Mouse (Mus musculus): ENCODE measurements at regions not wholly inside any gene's neighbourhood (a gene's known extent, or its start where the extent isn't known, plus 50 kb on each side); places are given as distances from the start of the nearest gene placed in this dataset.

DNA sequence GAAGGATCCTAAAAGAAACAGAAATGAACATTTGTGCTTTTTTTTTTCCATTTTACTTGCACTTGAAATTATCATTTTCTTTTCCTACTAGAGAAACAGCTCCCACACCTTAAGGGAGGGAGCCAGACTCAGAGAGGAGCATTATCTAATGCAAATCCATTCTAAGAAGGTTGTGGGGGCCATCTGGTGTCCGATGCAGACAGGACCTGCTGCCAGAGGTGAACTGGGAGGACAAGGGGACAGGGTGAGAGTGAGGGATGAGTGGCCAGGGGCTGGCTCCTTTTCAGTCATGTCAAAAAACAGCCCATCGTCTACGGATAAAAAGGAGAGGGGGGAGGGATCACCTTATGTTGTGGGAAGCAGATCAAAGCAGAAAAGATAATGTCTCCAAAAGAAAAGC lies 474.6 kb downstream of the Zfp536 start:
- TF ChIP-seq POLR2A (IDR thresholded peaks at IDR 0.05; ENCODE audit: borderline replicate concordance, insufficient read depth, low read length) = no peak
- no peak; the same call in 1 of the 2 replicates for TF ChIP-seq CTCF (IDR thresholded peaks at IDR 0.05; ENCODE audit: borderline replicate concordance, insufficient read depth, low read depth, low read length)

Measured in cerebellum, adult 2 months (tissue).